Mouse (Mus musculus) myocyte (in vitro differentiated cells): ENCODE data around the gene Gm42372.

Experiments
- POLR2A ChIP-seq: IDR thresholded peaks from one replicate; pipeline ENCODE4 v1.6.1; 2011; ENCODE audit warnings: low read depth, mild to moderate bottlenecking, control low read depth, moderate library complexity; ENCODE audit not compliant: insufficient read length
- POLR2AphosphoS2 ChIP-seq: IDR thresholded peaks from one replicate; pipeline ENCODE4 v1.6.1; 2011; ENCODE audit warnings: low read depth, control low read depth; ENCODE audit not compliant: insufficient read length
- USF1 ChIP-seq: IDR thresholded peaks from one replicate; pipeline ENCODE4 v1.6.1; 2011; ENCODE audit warnings: low read depth, mild to moderate bottlenecking, control low read depth, moderate library complexity

DNA sequence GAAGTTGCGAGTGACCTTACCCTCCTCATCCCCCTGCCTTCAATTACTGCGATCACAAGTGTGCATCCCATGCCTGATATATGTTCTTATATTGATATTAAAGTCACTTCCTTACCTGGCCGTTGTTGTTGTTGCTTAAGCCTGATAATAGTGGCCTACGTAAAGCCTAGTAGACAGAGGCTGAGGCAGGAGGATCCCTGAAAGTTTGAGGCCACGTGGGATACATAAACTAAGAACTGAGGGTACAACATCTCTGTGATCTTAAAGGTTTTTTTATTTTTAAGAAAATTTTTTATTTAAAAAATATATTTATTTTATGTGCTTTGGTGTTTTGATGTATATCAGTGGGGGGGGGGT lies 9.5 kb downstream of the Gm42372 start, which contains the start of gene Ccdc8:
- TF ChIP-seq POLR2AphosphoS2 (no peak), POLR2A (no peak), USF1 (no peak)
